Mouse (Mus musculus) T-cell, adult 2 months (primary cell): ENCODE results near the gene Clmp.
A peak's percentile ranks its signal among the peaks of the same experiment; 100 is the strongest.
"Not testable (repeated sequence)": the region's sequence is repeated elsewhere in the genome, so short reads cannot be mapped to it uniquely, and the experiment has no call there.

ENCODE experiments used
- DNase-seq: peaks from one replicate; pipeline ENCODE4 v3.0.0; 2022; ENCODE audit warnings: low spot score

Gene Clmp

GRCm38 (mm10) chr9:40801614-40802532, 116.1 kb downstream of the Clmp start:
- DNase-seq = not testable (repeated sequence)

DNA sequence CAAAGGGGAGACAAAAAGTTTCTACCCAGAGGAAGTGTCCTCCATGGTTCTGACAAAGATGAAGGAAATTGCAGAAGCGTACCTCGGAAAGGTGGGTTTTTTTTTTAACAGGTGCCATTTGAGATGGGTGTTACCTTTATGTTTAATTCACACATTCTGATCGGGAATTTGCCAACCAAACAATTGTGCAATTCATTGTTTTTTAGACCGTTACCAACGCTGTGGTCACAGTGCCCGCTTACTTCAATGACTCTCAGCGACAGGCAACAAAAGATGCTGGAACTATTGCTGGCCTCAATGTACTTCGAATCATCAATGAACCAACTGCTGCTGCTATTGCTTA, 116.7 kb downstream of the Clmp start:
- DNase-seq = not testable (repeated sequence)

- DNase-seq = not testable (repeated sequence)
These were observed 118.8 kb downstream of the Clmp start for GRCm38 (mm10) chr9:40804576-40804975.

DNA sequence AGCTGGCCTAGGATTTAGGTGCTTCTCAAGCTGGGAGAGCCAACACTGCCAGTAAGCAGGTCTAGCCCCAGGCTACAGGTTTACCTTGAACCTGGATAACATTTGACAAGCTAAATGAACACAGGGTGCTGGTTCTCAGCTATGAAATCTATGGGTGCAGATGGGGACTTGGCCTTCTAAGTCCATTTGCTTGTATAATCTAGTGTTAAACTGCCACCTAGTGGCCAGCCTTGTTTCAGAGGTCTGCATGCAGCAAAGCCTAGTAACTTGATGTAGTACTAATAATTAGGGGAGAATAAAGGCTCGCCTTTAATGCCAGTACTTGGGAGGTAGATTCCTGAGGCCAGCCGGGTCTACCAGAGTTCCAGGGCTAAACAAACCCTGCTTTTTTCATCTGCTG, 119.5 kb downstream of the Clmp start:
- peak; percentile 79 for DNase-seq

DNA sequence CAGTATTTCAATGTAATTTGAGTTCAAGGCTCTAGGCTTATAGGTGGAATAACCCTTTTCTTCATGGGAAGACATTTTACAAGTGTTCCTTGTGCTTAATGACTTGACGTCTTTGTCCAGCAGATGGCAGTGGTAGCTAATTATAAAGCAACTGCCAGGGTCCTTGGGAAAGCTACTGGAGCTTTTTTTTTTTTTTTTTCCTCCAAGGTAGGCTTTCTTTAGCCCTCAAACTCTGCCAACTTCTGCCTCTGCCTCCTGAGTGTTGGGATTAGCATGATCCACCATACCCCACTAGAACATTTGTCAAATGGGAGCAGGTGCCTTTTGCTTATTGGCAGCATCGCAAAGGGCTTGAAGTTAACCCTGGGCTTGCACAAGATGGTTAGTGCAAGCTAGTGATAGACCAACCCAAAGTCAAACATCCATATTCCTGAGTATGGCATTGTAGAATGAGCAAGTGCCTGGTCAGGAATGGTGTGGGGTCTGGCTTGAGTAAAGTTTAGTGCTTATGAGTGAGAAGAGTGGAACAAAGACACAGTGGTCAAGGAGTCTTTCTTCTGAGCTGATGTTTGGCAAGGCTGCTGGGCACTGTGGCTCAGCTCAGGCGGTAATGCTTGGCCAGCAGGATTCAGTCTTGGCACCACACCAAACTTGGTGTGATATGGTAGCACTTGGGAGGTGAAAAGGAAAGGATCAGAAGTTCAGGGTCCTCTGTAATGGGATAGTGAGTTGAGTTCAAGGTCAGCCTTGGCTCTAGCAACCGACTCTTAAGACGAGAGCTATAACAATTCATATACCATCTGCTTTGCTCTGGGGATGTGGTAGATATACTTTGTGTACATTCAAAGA, 120.9 kb downstream of the Clmp start:
- DNase-seq = no peak

- no peak for DNase-seq
These were observed 121.6 kb downstream of the Clmp start for GRCm38 (mm10) chr9:40807289-40807920.

- no peak for DNase-seq
These were observed 122.5 kb downstream of the Clmp start for GRCm38 (mm10) chr9:40808061-40808906.

DNA sequence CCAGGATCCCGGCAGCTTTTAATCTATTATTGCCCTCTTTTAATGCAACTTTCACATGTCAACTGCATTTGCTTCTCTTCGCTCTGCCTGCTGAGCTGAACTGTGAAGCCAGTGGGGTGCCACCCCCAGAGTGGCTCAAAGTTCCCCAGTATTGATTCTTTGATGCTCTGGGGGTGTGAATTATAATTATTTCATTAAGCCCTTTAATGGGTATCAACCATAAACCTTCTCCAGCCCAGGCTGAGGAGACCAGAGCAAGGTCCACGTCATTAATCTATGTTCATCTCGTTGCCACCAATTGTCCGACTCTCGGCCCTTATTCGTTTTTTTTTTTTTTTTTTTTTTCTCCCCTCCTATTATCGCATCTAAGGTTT, 123.1 kb downstream of the Clmp start:
- no peak for DNase-seq

GRCm38 (mm10) chr9:40811860-40812259, 126.1 kb downstream of the Clmp start:
- DNase-seq = peak; percentile 33

DNA sequence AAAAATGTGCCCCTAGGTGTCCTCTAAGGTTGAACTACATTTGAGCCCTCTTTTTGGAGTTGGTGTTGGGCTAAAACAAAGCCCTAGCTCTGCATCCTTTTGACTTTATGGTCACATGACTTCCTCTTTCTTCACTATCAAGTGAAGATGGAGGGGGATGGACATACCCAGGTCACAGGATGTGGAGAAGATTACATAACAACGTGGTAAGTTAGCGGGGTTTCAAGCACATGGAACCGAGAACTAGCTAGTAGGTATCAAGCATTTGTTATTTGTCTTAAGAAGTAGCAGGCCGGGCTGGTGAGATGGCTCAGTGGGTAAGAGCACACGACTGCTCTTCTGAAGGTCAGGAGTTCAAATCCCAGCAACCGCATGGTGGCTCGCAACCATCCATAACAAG, 128.3 kb downstream of the Clmp start:
- peak; percentile 63 for DNase-seq

GRCm38 (mm10) chr9:40817325-40818028, 131.7 kb downstream of the Clmp start:
- no peak for DNase-seq

GRCm38 (mm10) chr9:40825601-40826000, 139.8 kb downstream of the Clmp start:
- DNase-seq = no peak

- no peak for DNase-seq
These were observed 141.6 kb downstream of the Clmp start for GRCm38 (mm10) chr9:40827366-40827765.

- DNase-seq = peak; percentile 61
These were observed 148.8 kb downstream of the Clmp start for GRCm38 (mm10) chr9:40834569-40834968.
